Mouse (Mus musculus) gastrocnemius, postnatal 4 days (tissue): ENCODE results near the gene Dst. TPM values are rescaled to one million over a fixed set of nuclear protein-coding genes. Genes with fewer than 3 reads are reported as not detected.
"Not testable (repeated sequence)": the region's sequence is repeated elsewhere in the genome, so short reads cannot be mapped to it uniquely, and the experiment has no call there.

Experiments
- DNase-seq, 2 experiments: peaks; one replicate each; pipeline ENCODE4 v3.0.0; 2021 to 2022; ENCODE audit warnings: low spot score in 2 of 2, mixed read lengths in 2 of 2
- total RNA-seq, 2 experiments: library from RNA; stranded (reverse); gene quantifications; 2 replicates each; pipeline ENCODE4 v1.2.3; 2021

Dst gene
- total RNA-seq, 2 experiments from 2014 or later = 181 to 191 TPM

GRCm38 (mm10) chr1:34283502-34283901, 375.5 kb downstream of the Dst start:
- no peak for DNase-seq

- DNase-seq = no peak
Observed at GRCm38 (mm10) chr1:34284979-34285378, 377.0 kb downstream of the Dst start.

GRCm38 (mm10) chr1:34287731-34288130, 379.7 kb downstream of the Dst start:
- DNase-seq = no peak

GRCm38 (mm10) chr1:34288181-34288580, 380.2 kb downstream of the Dst start:
- DNase-seq = no peak

- DNase-seq = no peak
Observed at GRCm38 (mm10) chr1:34288721-34289471, 380.9 kb downstream of the Dst start.

- DNase-seq = no peak
Observed at GRCm38 (mm10) chr1:34289472-34289748, 381.4 kb downstream of the Dst start.

GRCm38 (mm10) chr1:34290321-34290720, 382.3 kb downstream of the Dst start:
- DNase-seq = peak in 1 of 2 experiments; percentile 48

GRCm38 (mm10) chr1:34293198-34293597, 385.2 kb downstream of the Dst start:
- DNase-seq = no peak

- no peak for DNase-seq
Observed at GRCm38 (mm10) chr1:34297636-34298035, 389.6 kb downstream of the Dst start.

- no peak for DNase-seq
Observed at GRCm38 (mm10) chr1:34298631-34299184, 390.7 kb downstream of the Dst start.

GRCm38 (mm10) chr1:34299507-34299906, 391.5 kb downstream of the Dst start:
- no peak for DNase-seq

GRCm38 (mm10) chr1:34300309-34300980, 392.4 kb downstream of the Dst start:
- no peak for DNase-seq

- DNase-seq = no peak
Observed at GRCm38 (mm10) chr1:34304227-34304626, 396.2 kb downstream of the Dst start.

GRCm38 (mm10) chr1:34306741-34307140, 398.7 kb downstream of the Dst start:
- DNase-seq = no peak

GRCm38 (mm10) chr1:34307191-34307590, 399.2 kb downstream of the Dst start:
- no peak for DNase-seq

GRCm38 (mm10) chr1:34308841-34309240, 400.8 kb downstream of the Dst start:
- DNase-seq = not testable (repeated sequence)

GRCm38 (mm10) chr1:34309396-34309795, 401.4 kb downstream of the Dst start:
- DNase-seq = no peak

GRCm38 (mm10) chr1:34310532-34311250, 402.7 kb downstream of the Dst start:
- DNase-seq = no peak

GRCm38 (mm10) chr1:34312806-34313205, 404.8 kb downstream of the Dst start:
- no peak for DNase-seq

- no peak for DNase-seq
Observed at GRCm38 (mm10) chr1:34315381-34315780, 407.4 kb downstream of the Dst start.

- DNase-seq = no peak
Observed at GRCm38 (mm10) chr1:34324255-34324654, 416.2 kb downstream of the Dst start.

- no peak for DNase-seq
Observed at GRCm38 (mm10) chr1:34328606-34329005, 420.6 kb downstream of the Dst start.
